Mouse (Mus musculus): ENCODE results near the gene Mrpl14.

GRCm38 (mm10) chr17:45698368-45698767, 12.2 kb downstream of the Mrpl14 start:
- TF ChIP-seq USF1 (IDR thresholded peaks at IDR 0.05; ENCODE audit: low read depth) (no peak), CTCF (IDR thresholded peaks at IDR 0.05; ENCODE audit: control insufficient read depth, insufficient read depth, insufficient read length) (no peak), CEBPB (IDR thresholded peaks at IDR 0.05; ENCODE audit: low read depth) (no peak), MAX (IDR thresholded peaks at IDR 0.05) (no peak)

All from C2C12 (cell line).